Mouse (Mus musculus): ENCODE data around the gene Snupn.

DNA sequence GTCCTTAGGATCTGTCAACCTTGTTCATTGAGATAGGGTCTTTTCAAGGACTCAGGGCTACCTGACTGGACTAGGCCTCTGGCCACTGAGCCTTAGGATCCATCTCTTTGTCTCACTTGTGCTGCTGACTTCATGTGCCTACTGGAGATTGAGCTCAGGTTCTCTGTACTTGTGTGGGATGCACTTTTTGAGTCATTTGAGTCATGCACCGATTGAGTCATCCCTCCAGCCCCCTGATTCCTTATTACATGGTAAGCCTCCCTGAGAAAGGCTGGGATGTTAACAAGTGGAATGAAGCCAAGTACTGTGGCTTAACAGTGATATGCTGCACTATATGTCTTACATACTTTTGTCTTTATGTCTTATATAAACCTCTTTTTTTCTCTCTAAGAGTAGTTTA is 81.1 kb downstream of the Snupn start:
- no peak for TF ChIP-seq POLR2A (IDR thresholded peaks at IDR 0.05; ENCODE audit: borderline replicate concordance, insufficient read depth, low read length)
- TF ChIP-seq CTCF (IDR thresholded peaks at IDR 0.05; ENCODE audit: borderline replicate concordance, insufficient read depth, low read depth, low read length), result no peak

Measured in cerebellum, adult 2 months (tissue).